ENCODE assay signal across 9 mouse cellular contexts in the genomic region with DNA sequence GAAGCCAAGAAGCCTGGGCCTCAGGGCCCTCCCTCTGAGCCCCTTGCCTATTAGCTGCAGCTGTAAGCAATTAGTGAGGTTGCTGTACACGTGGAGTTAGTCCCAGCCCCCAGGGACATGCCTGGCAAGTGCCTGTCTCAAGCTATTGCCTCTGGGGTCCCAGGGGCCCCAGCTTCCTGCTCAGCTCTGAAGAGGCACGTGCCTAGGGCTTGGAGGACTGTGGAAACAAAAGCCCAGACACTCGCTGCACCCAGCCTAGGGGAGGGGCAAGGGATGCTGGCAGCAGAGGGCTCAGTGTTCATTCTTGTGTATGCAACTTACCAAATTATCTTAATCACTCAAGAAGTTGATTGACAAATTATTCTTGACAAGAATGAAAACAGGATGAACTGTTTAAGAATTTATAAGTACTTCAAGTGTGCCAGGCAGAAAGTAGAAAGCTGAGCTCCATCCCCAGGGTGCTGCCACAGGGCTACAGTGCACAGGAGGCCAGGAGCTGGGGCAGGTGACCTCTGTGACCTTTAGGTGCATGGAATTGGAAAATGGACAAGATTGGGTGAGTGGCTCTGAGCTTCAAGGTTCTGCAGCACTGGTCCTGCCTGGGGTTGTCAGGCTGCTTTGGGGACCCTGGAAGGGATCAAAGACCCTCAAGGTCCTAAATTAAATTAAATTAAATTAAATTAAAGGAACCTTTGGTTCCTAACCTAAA.
A peak's percentile ranks its signal among the peaks of the same experiment; 100 is the strongest.
DNase-seq lines count a peak whose midpoint lies in the region; ATAC-seq and TF ChIP-seq lines count a peak whose summit lies in the region.
"Had no signal": no experiment of that assay in that cellular context is flagged by ENCODE, and none has a peak within 500 bp of the region (broad histone marks: within the 10 kb centered on the region; RNA-seq: fewer than 3 reads in every experiment).

No protein-coding gene starts in this region.

- H3K27ac ChIP-seq in liver, embryonic 11.5 days (ENCODE audit: low read depth, low read length): no peak overlapping the region
- H3K27ac ChIP-seq in forebrain, embryonic 12.5 days: peak overlapping the region; percentile 36; the same call in 1 of the 2 replicates
- no peak overlapping the region for H3K27ac ChIP-seq in limb, embryonic 14.5 days (replicated peaks; ENCODE audit: low read depth, low read length)
- no peak overlapping the region for H3K27ac ChIP-seq in stomach, embryonic 15.5 days

- no peak for ATAC-seq in liver, embryonic 11.5 days (replicated peaks; ENCODE audit: low FRiP score)
- peak; percentile 89 for ATAC-seq in forebrain, embryonic 12.5 days (ENCODE audit: low FRiP score)
- no peak for ATAC-seq in limb, embryonic 14.5 days (ENCODE audit: low FRiP score, low read depth)
- peak; percentile 44; the same call in 1 of the 2 replicates for ATAC-seq in stomach, embryonic 15.5 days (ENCODE audit: insufficient read depth, low FRiP score, low read depth)
- ATAC-seq: Patski had no signal

- no peaks in the 10 kb centered on the region for H3K36me3 ChIP-seq in liver, embryonic 11.5 days (ENCODE audit: control insufficient read depth, insufficient read depth, low read length)
- H3K36me3 ChIP-seq in forebrain, embryonic 12.5 days (replicated peaks): no peaks in the 10 kb centered on the region
- H3K36me3 ChIP-seq in limb, embryonic 14.5 days (ENCODE audit: control insufficient read depth, insufficient read depth, low read length): no peaks in the 10 kb centered on the region
- H3K36me3 ChIP-seq in stomach, embryonic 15.5 days: no peaks in the 10 kb centered on the region

- no peak for TF ChIP-seq POLR2A in limb, embryonic 14.5 days (IDR thresholded peaks at IDR 0.05; ENCODE audit: borderline replicate concordance, extremely low read depth, insufficient read depth, insufficient read length)

- H3K4me1 ChIP-seq in liver, embryonic 11.5 days (replicated peaks; ENCODE audit: control insufficient read depth, insufficient read depth, low read length): no peaks in the 10 kb centered on the region
- peaks cover 15% of the 10 kb centered on the region for H3K4me1 ChIP-seq in forebrain, embryonic 12.5 days
- peaks cover 5% of the 10 kb centered on the region for H3K4me1 ChIP-seq in limb, embryonic 14.5 days (ENCODE audit: control insufficient read depth, insufficient read depth, low read length)
- H3K4me1 ChIP-seq in stomach, embryonic 15.5 days: no peaks in the 10 kb centered on the region

- DNase-seq in liver: peak; percentile 8
- DNase-seq in liver, embryonic 11.5 days (ENCODE audit: low spot score): no peak
- DNase-seq in limb, embryonic 14.5 days (ENCODE audit: low spot score): peak; percentile 29
- no peak for DNase-seq in heart, adult 11 months
- no peak for DNase-seq in cerebellum, adult 8-10 months
- no peak for DNase-seq in cerebellum, postnatal 4 days (ENCODE audit: low spot score in 2 of 2)

- H3K4me3 ChIP-seq in liver, embryonic 11.5 days (ENCODE audit: low read depth, low read length): no peak overlapping the region
- H3K4me3 ChIP-seq in forebrain, embryonic 12.5 days (replicated peaks): no peak overlapping the region
- no peak overlapping the region for H3K4me3 ChIP-seq in limb, embryonic 14.5 days (replicated peaks; ENCODE audit: low read length)
- H3K4me3 ChIP-seq in stomach, embryonic 15.5 days (replicated peaks): no peak overlapping the region

- no peaks in the 10 kb centered on the region for H3K9me3 ChIP-seq in liver, embryonic 11.5 days (ENCODE audit: control insufficient read depth, low read length)
- no peaks in the 10 kb centered on the region for H3K9me3 ChIP-seq in forebrain, embryonic 12.5 days
- no peaks in the 10 kb centered on the region for H3K9me3 ChIP-seq in limb, embryonic 14.5 days (ENCODE audit: control insufficient read depth, low read length)
- H3K9me3 ChIP-seq in stomach, embryonic 15.5 days: no peaks in the 10 kb centered on the region

- no peak overlapping the region for H3K9ac ChIP-seq in liver, embryonic 11.5 days (ENCODE audit: low read depth, low read length)
- H3K9ac ChIP-seq in forebrain, embryonic 12.5 days: no peak overlapping the region
- H3K9ac ChIP-seq in limb, embryonic 14.5 days (ENCODE audit: low read depth, low read length, severe bottlenecking): no peak overlapping the region
- H3K9ac ChIP-seq in stomach, embryonic 15.5 days: no peak overlapping the region

- 2% methylated on average over 3 of the region's 3 CpGs for WGBS in liver, embryonic 11.5 days
- 0% methylated on average over 3 of the region's 3 CpGs for WGBS in forebrain, embryonic 12.5 days
- WGBS in limb, embryonic 14.5 days: 0% methylated on average over 3 of the region's 3 CpGs
- WGBS in stomach, embryonic 15.5 days: 4% methylated on average over 3 of the region's 3 CpGs

- no peaks in the 10 kb centered on the region for H3K27me3 ChIP-seq in liver, embryonic 11.5 days (replicated peaks; ENCODE audit: control insufficient read depth, insufficient read depth, low read length)
- H3K27me3 ChIP-seq in forebrain, embryonic 12.5 days: peaks cover 64% of the 10 kb centered on the region
- H3K27me3 ChIP-seq in limb, embryonic 14.5 days (ENCODE audit: control insufficient read depth, insufficient read depth, low read length): no peaks in the 10 kb centered on the region
- H3K27me3 ChIP-seq in stomach, embryonic 15.5 days (replicated peaks): no peaks in the 10 kb centered on the region
- H3K27me3 ChIP-seq: Patski had no signal

- H3K4me2 ChIP-seq in liver, embryonic 11.5 days: no peak overlapping the region
- no peak overlapping the region for H3K4me2 ChIP-seq in forebrain, embryonic 12.5 days
- no peak overlapping the region for H3K4me2 ChIP-seq in limb, embryonic 14.5 days (replicated peaks; ENCODE audit: low read depth, low read length, severe bottlenecking)
- no peak overlapping the region for H3K4me2 ChIP-seq in stomach, embryonic 15.5 days

Comparison
In these comparisons a context has a peak if more than half of its experiments do, and no peak if none do; other contexts are left out.
1. DNase-seq: peak in liver (single experiment) and limb, embryonic 14.5 days (single experiment); none in liver, embryonic 11.5 days (single experiment), heart, adult 11 months (single experiment), cerebellum, adult 8-10 months (single experiment) and cerebellum, postnatal 4 days (0 of 2).
2. ATAC-seq: peak in forebrain, embryonic 12.5 days (single experiment) and stomach, embryonic 15.5 days (single experiment); none in liver, embryonic 11.5 days (single experiment) and limb, embryonic 14.5 days (single experiment).